Mouse (Mus musculus) intestine, embryonic 15.5 days (tissue): ENCODE measurements around the gene Borcs6. TPM values are rescaled to one million over a fixed set of nuclear protein-coding genes. Genes with fewer than 3 reads are reported as not detected.

Experiments used
- ATAC-seq: fragments of 200-750 bp; cut with Nextera tagmentation; 2 replicates; pipeline ENCODE4 v1.8.0; 2017; ENCODE audit warnings: moderate TSS enrichment, moderate library complexity
- H3K27ac ChIP-seq: fragments of 300-500 bp; sonication (generic); 2 replicates; pipeline ENCODE4 v1.5.1; 2015; ENCODE audit warnings: mild to moderate bottlenecking, inconsistent platforms
- H3K27me3 ChIP-seq: fragments of 300-500 bp; sonication (generic); replicated peaks from 2 replicates; pipeline ENCODE4 v1.6.1; 2015; ENCODE audit warnings: inconsistent platforms
- H3K36me3 ChIP-seq: fragments of 300-500 bp; sonication (generic); 2 replicates; pipeline ENCODE4 v1.6.1; 2015; ENCODE audit warnings: inconsistent platforms
- H3K4me1 ChIP-seq: fragments of 300-500 bp; sonication (generic); replicated peaks from 2 replicates; pipeline ENCODE4 v1.6.1; 2015; ENCODE audit warnings: inconsistent platforms
- H3K4me2 ChIP-seq: fragments of 300-500 bp; sonication (generic); replicated peaks from 2 replicates; pipeline ENCODE4 v1.6.1; 2015; ENCODE audit warnings: mild to moderate bottlenecking, inconsistent platforms
- H3K4me3 ChIP-seq: fragments of 300-500 bp; sonication (generic); replicated peaks from 2 replicates; pipeline ENCODE4 v1.5.1; 2015; ENCODE audit warnings: inconsistent platforms
- H3K9ac ChIP-seq: fragments of 300-500 bp; sonication (generic); 2 replicates; pipeline ENCODE4 v1.6.1; 2015; ENCODE audit warnings: inconsistent platforms
- H3K9me3 ChIP-seq: fragments of 300-500 bp; sonication (generic); 2 replicates; pipeline ENCODE4 v1.6.1; 2016; ENCODE audit warnings: inconsistent platforms
- WGBS: fragments of 180-500 bp; shearing (Covaris S2); methylation state at CpG from one replicate; pipeline ENCODE4 v1.1.7; 2015; 5-methylcytosine and 5-hydroxymethylcytosine counted together
- polyA plus RNA-seq: library from polyadenylated mRNA; unstranded; fragments of >200 nt; fragmentation: Nextera tagmentation; extraction: Ambion mirVana; gene quantifications from 2 replicates; pipeline ENCODE4 v1.2.1, GENCODE M21; 2015

Borcs6 gene
- polyA plus RNA-seq, 1 experiment from 2014 or later, result 8.9 TPM

- no peaks in the 10 kb centered on the region for H3K9me3 ChIP-seq
- no peaks in the 10 kb centered on the region for H3K27me3 ChIP-seq
- H3K27ac ChIP-seq, result no peak overlapping the region
- no peak overlapping the region for H3K9ac ChIP-seq
- ATAC-seq, result no peak
- H3K36me3 ChIP-seq, result peaks cover 24% of the 10 kb centered on the region
- H3K4me2 ChIP-seq, result no peak overlapping the region
- H3K4me1 ChIP-seq, result peaks cover 10% of the 10 kb centered on the region; the same call in 1 of the 2 replicates
- WGBS, result 86% methylated on average over 2 of the region's 2 CpGs
- no peak overlapping the region for H3K4me3 ChIP-seq
These were observed 6.6 kb upstream of the Borcs6 start for GRCm38 (mm10) chr11:69052824-69053421.

DNA sequence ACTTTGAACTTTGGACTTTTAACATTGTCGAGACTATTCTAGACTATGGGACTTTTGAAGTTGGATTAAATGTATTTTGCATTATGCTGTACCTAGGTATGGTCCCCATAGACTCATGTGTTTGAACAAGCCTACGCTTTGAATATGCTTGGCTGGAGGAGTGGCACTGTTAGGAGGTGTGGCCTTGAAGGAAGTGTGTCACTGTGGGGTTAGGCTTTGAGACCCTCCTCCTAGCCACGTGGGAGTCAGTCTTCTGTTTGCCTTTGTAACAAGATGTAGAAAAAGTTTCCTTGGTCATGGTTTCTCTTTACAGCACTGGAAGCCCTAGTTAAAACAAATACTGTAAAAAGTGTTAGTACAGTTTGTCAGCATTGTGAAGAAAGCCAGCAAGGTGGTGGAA, 5.7 kb upstream of the Borcs6 start:
- no peak for ATAC-seq
- Histone ChIP-seq H3K4me1 (peaks cover 9% of the 10 kb centered on the region; the same call in 1 of the 2 replicates), H3K9me3 (no peaks in the 10 kb centered on the region), H3K36me3 (peaks cover 16% of the 10 kb centered on the region), H3K27me3 (no peaks in the 10 kb centered on the region), H3K9ac (no peak overlapping the region), H3K4me3 (no peak overlapping the region), H3K27ac (no peak overlapping the region), H3K4me2 (no peak overlapping the region)
- 69% methylated on average over 3 of the region's 3 CpGs for WGBS

GRCm38 (mm10) chr11:69058265-69058664, 1.3 kb upstream of the Borcs6 start:
- Histone ChIP-seq H3K4me2 (peak overlapping the region; percentile 77), H3K36me3 (no peaks in the 10 kb centered on the region), H3K4me1 (peaks cover 20% of the 10 kb centered on the region), H3K9ac (peak overlapping the region; percentile 63), H3K4me3 (peak overlapping the region; percentile 89), H3K27me3 (no peaks in the 10 kb centered on the region), H3K27ac (peak overlapping the region; percentile 91), H3K9me3 (no peaks in the 10 kb centered on the region)
- WGBS, result 71% methylated on average over 2 of the region's 2 CpGs
- ATAC-seq, result no peak

GRCm38 (mm10) chr11:69058729-69059356, 674 bp upstream of the Borcs6 start:
- Histone ChIP-seq H3K36me3 (no peaks in the 10 kb centered on the region), H3K4me3 (peak overlapping the region; percentile 89), H3K4me1 (peaks cover 20% of the 10 kb centered on the region), H3K9ac (peak overlapping the region; percentile 63), H3K9me3 (no peaks in the 10 kb centered on the region), H3K4me2 (peak overlapping the region; percentile 77), H3K27me3 (no peaks in the 10 kb centered on the region), H3K27ac (peak overlapping the region; percentile 91)
- ATAC-seq, result peak; percentile 37
- under 1% methylated on average over 19 of the region's 19 CpGs for WGBS

- under 1% methylated on average over 49 of the region's 49 CpGs for WGBS
These were observed 476 bp downstream of the Borcs6 start for GRCm38 (mm10) chr11:69059975-69060411.

DNA sequence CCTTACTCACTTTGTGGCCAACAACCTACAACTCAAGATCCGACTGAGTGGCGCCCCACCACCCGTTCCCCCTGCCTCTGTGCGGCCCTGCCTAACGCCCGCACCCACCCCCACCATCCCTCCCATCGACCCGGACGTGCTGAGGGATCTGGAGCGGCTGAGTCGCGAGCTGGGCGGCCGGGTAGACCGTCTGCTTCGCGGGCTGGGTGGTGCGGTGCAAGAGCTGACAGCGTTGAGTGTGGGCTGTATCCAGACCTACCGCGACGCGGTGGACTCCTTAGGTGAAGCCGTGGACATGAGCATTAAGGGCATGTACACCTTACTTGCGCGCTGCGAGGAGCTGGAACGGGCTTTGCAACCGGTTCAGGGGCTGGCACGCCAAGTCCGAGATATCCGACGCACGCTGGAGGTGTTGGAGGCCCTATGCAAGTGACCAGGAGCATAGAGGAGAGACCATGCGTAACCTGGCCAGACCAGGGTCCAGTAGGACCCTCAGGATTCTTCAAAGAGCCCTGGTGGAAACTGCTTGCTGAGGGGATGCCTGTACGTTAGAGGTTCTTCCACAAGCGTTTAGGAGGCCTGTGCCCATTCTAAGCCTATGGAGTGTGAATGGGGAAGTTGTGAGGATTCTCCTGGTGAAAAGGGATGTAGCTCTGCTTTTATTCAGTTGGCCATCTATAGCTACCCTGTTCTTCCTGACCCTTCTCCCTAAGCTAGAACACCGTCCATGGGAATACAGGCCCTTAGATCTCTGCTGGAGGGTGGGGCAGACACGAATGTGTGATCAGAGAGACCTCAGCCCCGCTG, 1.1 kb downstream of the Borcs6 start:
- no peak for ATAC-seq
- Histone ChIP-seq H3K36me3 (no peaks in the 10 kb centered on the region), H3K4me2 (peak overlapping the region; percentile 93), H3K27ac (peak overlapping the region; percentile 91), H3K4me3 (peak overlapping the region; percentile 89), H3K4me1 (peaks cover 24% of the 10 kb centered on the region), H3K9ac (peak overlapping the region; percentile 81), H3K9me3 (no peaks in the 10 kb centered on the region), H3K27me3 (no peaks in the 10 kb centered on the region)
- 2% methylated on average over 40 of the region's 40 CpGs for WGBS

More at GRCm38 (mm10) chr11:69059975-69060411, 476 bp downstream of the Borcs6 start:
- H3K4me3 ChIP-seq, result peak overlapping the region; percentile 89
- H3K4me2 ChIP-seq, result peak overlapping the region; percentile 93
- no peaks in the 10 kb centered on the region for H3K36me3 ChIP-seq
- H3K27me3 ChIP-seq, result no peaks in the 10 kb centered on the region
- ATAC-seq, result peak; percentile 11
- peaks cover 24% of the 10 kb centered on the region for H3K4me1 ChIP-seq
- no peaks in the 10 kb centered on the region for H3K9me3 ChIP-seq
- H3K27ac ChIP-seq, result peak overlapping the region; percentile 91
- peak overlapping the region; percentile 81 for H3K9ac ChIP-seq

DNA sequence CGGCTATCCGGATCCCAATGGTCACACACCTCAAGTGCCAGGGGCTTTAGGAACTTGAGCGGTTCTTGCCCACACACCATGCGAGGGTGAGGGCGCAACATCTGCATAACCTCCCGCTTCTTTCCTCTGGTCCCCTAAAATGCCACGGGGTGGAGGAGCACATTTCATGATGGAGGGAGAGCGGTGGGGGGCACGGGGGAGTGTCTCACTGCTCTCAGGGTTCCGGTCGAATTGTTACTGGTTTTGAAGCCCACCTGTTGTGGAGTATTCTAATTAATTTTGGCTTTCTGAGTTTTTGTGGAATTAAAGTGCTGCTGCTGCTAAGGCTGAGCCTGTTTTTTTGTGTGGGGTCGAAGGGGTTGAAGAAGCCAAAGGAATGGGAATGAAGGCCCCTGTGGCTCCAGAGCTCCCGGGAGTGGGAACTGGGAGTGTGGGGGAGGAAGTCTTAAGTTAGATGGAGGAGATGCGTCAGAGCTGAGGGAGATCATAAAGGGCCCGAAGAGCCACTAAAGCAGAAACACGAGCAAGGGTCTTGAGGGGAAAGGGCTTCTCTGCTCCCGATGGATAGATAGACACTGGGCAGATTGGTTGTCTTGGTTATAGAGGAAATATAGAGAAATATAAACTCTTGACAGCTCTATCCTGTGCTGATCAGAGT, 1.9 kb downstream of the Borcs6 start:
- Histone ChIP-seq H3K27me3 (no peaks in the 10 kb centered on the region), H3K4me1 (peaks cover 28% of the 10 kb centered on the region), H3K4me2 (peak overlapping the region; percentile 93), H3K36me3 (no peaks in the 10 kb centered on the region), H3K4me3 (peak overlapping the region; percentile 89), H3K27ac (no peak overlapping the region; the same call in 1 of the 2 replicates), H3K9ac (peak overlapping the region; percentile 81), H3K9me3 (no peaks in the 10 kb centered on the region)
- WGBS, result 16% methylated on average over 17 of the region's 17 CpGs
- no peak for ATAC-seq

GRCm38 (mm10) chr11:69062194-69062760, 2.8 kb downstream of the Borcs6 start:
- no peaks in the 10 kb centered on the region for H3K36me3 ChIP-seq
- no peaks in the 10 kb centered on the region for H3K9me3 ChIP-seq
- H3K27me3 ChIP-seq, result no peaks in the 10 kb centered on the region
- H3K4me1 ChIP-seq, result peaks cover 34% of the 10 kb centered on the region
- under 1% methylated on average over 17 of the region's 17 CpGs for WGBS
- no peak for ATAC-seq
- peak overlapping the region; percentile 93 for H3K4me2 ChIP-seq
- H3K27ac ChIP-seq, result peak overlapping the region; percentile 67
- H3K9ac ChIP-seq, result 0 out of 2 replicates have a peak overlapping the region, but pooled peaks have one; percentile 29
- peak overlapping the region; percentile 66 for H3K4me3 ChIP-seq

- WGBS, result under 1% methylated on average over 19 of the region's 19 CpGs
These were observed 3.3 kb downstream of the Borcs6 start for GRCm38 (mm10) chr11:69062761-69063224.

GRCm38 (mm10) chr11:69063413-69064201, 4.1 kb downstream of the Borcs6 start:
- Histone ChIP-seq H3K9me3 (no peaks in the 10 kb centered on the region), H3K27ac (0 out of 2 replicates have a peak overlapping the region, but pooled peaks have one; percentile 66), H3K27me3 (no peaks in the 10 kb centered on the region), H3K9ac (peak overlapping the region; percentile 66), H3K4me2 (peak overlapping the region; percentile 65), H3K36me3 (no peaks in the 10 kb centered on the region), H3K4me3 (peak overlapping the region; percentile 66), H3K4me1 (peaks cover 36% of the 10 kb centered on the region)
- peak; percentile 45; the same call in 1 of the 2 replicates for ATAC-seq
- under 1% methylated on average over 31 of the region's 31 CpGs for WGBS

More at GRCm38 (mm10) chr11:69062761-69063224, 3.3 kb downstream of the Borcs6 start:
- Histone ChIP-seq H3K27me3 (no peaks in the 10 kb centered on the region), H3K9ac (0 out of 2 replicates have a peak overlapping the region, but pooled peaks have one; percentile 29), H3K4me3 (peak overlapping the region; percentile 66), H3K27ac (peak overlapping the region; percentile 67; the same call in 1 of the 2 replicates), H3K4me2 (peak overlapping the region; percentile 55), H3K36me3 (no peaks in the 10 kb centered on the region), H3K9me3 (no peaks in the 10 kb centered on the region), H3K4me1 (peaks cover 39% of the 10 kb centered on the region)
- ATAC-seq, result peak; percentile 66
